Mouse (Mus musculus): Measurements from ENCODE around the gene Alb.

DNA sequence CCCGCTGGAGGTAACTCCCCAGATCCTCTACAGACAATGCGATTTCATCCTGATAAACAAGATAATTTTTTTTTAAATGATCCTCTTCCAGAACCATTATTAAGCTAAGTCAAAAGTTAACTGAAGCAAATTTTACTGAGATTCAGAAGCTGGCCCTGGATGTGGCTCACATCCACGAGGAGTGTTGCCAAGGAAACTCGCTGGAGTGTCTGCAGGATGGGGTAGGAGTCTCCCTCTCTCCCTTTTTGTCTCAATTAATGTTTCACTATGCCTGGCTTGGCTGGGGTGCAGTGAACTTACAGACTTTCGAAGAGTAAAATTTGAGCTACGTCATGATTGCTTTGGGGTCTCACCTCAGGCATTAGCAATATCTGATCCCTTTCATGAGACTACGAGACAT lies 38.8 kb downstream of the Alb start:
- no peak for TF ChIP-seq CTCF (IDR thresholded peaks at IDR 0.05; ENCODE audit: low read depth, low read length)
- TF ChIP-seq TAL1 (conservative IDR thresholded peaks at IDR 0.05; ENCODE audit: low read depth, low read length): no peak
- TF ChIP-seq GATA2 (IDR thresholded peaks at IDR 0.05; ENCODE audit: borderline replicate concordance, low read depth, low read length): no peak
- no peak for TF ChIP-seq GATA1 (IDR thresholded peaks at IDR 0.05; ENCODE audit: borderline replicate concordance, low read length)
- no peak for TF ChIP-seq POLR2AphosphoS5 (IDR thresholded peaks at IDR 0.05; ENCODE audit: insufficient replicate concordance, low read depth, low read length)

Measured in G1E (cell line).